16 mouse cellular contexts compared by ENCODE assay signal in genomic region chr9:64214452-64214851, GRCm38 (mm10). TPM values are rescaled to one million over a fixed set of nuclear protein-coding genes. Genes with fewer than 3 reads are reported as not detected.
"Had no signal": no experiment of that assay in that cellular context is flagged by ENCODE, and none has a peak within 500 bp of the region (broad histone marks: within the 10 kb centered on the region; RNA-seq: fewer than 3 reads in every experiment).

No protein-coding gene starts in this region.

- H3K9me3 ChIP-seq: kidney, embryonic 15.5 days; limb, embryonic 12.5 days; liver, embryonic 13.5 days; lung, embryonic 15.5 days; megakaryocyte, embryonic 14.5 days; midbrain, embryonic 12.5 days had no signal

- H3K4me1 ChIP-seq: midbrain, embryonic 12.5 days had no signal

- H3K4me2 ChIP-seq: kidney, embryonic 15.5 days; limb, embryonic 12.5 days; liver, embryonic 13.5 days; lung, embryonic 15.5 days; midbrain, embryonic 12.5 days had no signal

- H3K27ac ChIP-seq: kidney, embryonic 15.5 days; limb, embryonic 12.5 days; liver, embryonic 13.5 days; lung, embryonic 15.5 days; macrophage; midbrain, embryonic 12.5 days had no signal

- H3K4me3 ChIP-seq: kidney, embryonic 15.5 days; limb, embryonic 12.5 days; liver, embryonic 13.5 days; lung, embryonic 15.5 days; megakaryocyte, embryonic 14.5 days; midbrain, embryonic 12.5 days had no signal

- ATAC-seq: liver, postnatal 0 days had no signal

- H3K9ac ChIP-seq: kidney, embryonic 15.5 days; limb, embryonic 12.5 days; liver, embryonic 13.5 days; liver, postnatal 0 days; lung, embryonic 15.5 days; midbrain, embryonic 12.5 days had no signal

- H3K27me3 ChIP-seq: kidney, embryonic 15.5 days; limb, embryonic 12.5 days; liver, embryonic 13.5 days; lung, embryonic 15.5 days; megakaryocyte, embryonic 14.5 days; midbrain, embryonic 12.5 days had no signal

- DNase-seq: kidney, adult 18-20 months; layer of hippocampus, postnatal 36 days; liver; liver, embryonic 13.5 days; liver, postnatal 0 days; lung, postnatal 14 days; right cerebral cortex, adult 18-20 months; right cerebral cortex, postnatal 25 days; thymus, postnatal 36 days had no signal

RNA-seq across cellular contexts. Expression of gene Uchl4, which starts 20.5 kb away (rescaled TPM):
- polyA plus RNA-seq: small intestine, adult 2 months had no signal
